ENCODE assay signal across 19 mouse cellular contexts in genomic region chr2:142693461-142693860, GRCm38 (mm10).
"Had no signal": no experiment of that assay in that cellular context is flagged by ENCODE, and none has a peak within 500 bp of the region (broad histone marks: within the 10 kb centered on the region; RNA-seq: fewer than 3 reads in every experiment).

No protein-coding gene starts in this region.

- DNase-seq: liver, postnatal 0 days; lung, embryonic 14.5 days; lung, postnatal 10 days; lung, postnatal 4 days; midbrain, embryonic 14.5 days; retina, postnatal 1 day; right cerebral cortex, adult 18-20 months; right cerebral cortex, postnatal 25 days; right cerebral cortex, postnatal 4 days; thymus, adult 2 months; thymus, postnatal 25 days; thymus, postnatal 4 days had no signal

- H3K9ac ChIP-seq: liver, postnatal 0 days; lung, embryonic 14.5 days; midbrain, embryonic 12.5 days; neural tube, embryonic 13.5 days; neural tube, embryonic 15.5 days; stomach, embryonic 15.5 days had no signal

- H3K4me3 ChIP-seq: midbrain, embryonic 10.5 days; midbrain, embryonic 12.5 days; myocyte; neural tube, embryonic 13.5 days; neural tube, embryonic 15.5 days; stomach, embryonic 15.5 days had no signal

- H3K27me3 ChIP-seq: midbrain, embryonic 12.5 days; neural tube, embryonic 13.5 days; neural tube, embryonic 15.5 days; stomach, embryonic 15.5 days had no signal

- H3K4me1 ChIP-seq: midbrain, embryonic 12.5 days; neural tube, embryonic 15.5 days; stomach, embryonic 15.5 days had no signal

- H3K27ac ChIP-seq: midbrain, embryonic 10.5 days; midbrain, embryonic 12.5 days; neural tube, embryonic 13.5 days; neural tube, embryonic 15.5 days; stomach, embryonic 15.5 days; stomach, postnatal 0 days had no signal

- H3K36me3 ChIP-seq: midbrain, embryonic 10.5 days; midbrain, embryonic 12.5 days; neural tube, embryonic 13.5 days; neural tube, embryonic 15.5 days; stomach, embryonic 15.5 days had no signal
